Mouse (Mus musculus): ENCODE data around the gene Arntl2. TPM values are rescaled to one million over a fixed set of nuclear protein-coding genes. Genes with fewer than 3 reads are reported as not detected.
"Not testable (repeated sequence)": the region's sequence is repeated elsewhere in the genome, so short reads cannot be mapped to it uniquely, and the experiment has no call there.

Arntl2 gene
- polyA plus RNA-seq, 1 experiment from 2014 or later = 7.1 TPM

GRCm38 (mm10) chr6:146768813-146769404 is 26.9 kb upstream of the Arntl2 start:
- WGBS = 87% methylated on average over 10 of the region's 10 CpGs
- Histone ChIP-seq H3K9ac (replicated peaks; ENCODE audit: low read depth, low read length) (no peak overlapping the region), H3K27me3 (ENCODE audit: control insufficient read depth, insufficient read depth, low read length) (no peaks in the 10 kb centered on the region), H3K9me3 (ENCODE audit: control insufficient read depth, low read depth, low read length) (no peaks in the 10 kb centered on the region), H3K36me3 (ENCODE audit: control insufficient read depth, insufficient read depth, low read length) (peaks cover 27% of the 10 kb centered on the region; the same call in 1 of the 2 replicates), H3K27ac (ENCODE audit: low read length) (no peak overlapping the region), H3K4me1 (ENCODE audit: control insufficient read depth, insufficient read depth, low read length) (no peaks in the 10 kb centered on the region), H3K4me2 (replicated peaks; ENCODE audit: low read depth, low read length) (no peak overlapping the region), H3K4me3 (ENCODE audit: low read depth, low read length) (no peak overlapping the region)
- no peak for ATAC-seq (ENCODE audit: insufficient number of reproducible peaks, insufficient read depth, low FRiP score, low read depth)

- H3K36me3 ChIP-seq (ENCODE audit: control insufficient read depth, insufficient read depth, low read length) = peaks cover 27% of the 10 kb centered on the region; the same call in 1 of the 2 replicates
- no peaks in the 10 kb centered on the region for H3K4me1 ChIP-seq (ENCODE audit: control insufficient read depth, insufficient read depth, low read length)
- H3K9ac ChIP-seq (replicated peaks; ENCODE audit: low read depth, low read length) = no peak overlapping the region
- 66% methylated on average over 6 of the region's 6 CpGs for WGBS
- ATAC-seq (ENCODE audit: insufficient number of reproducible peaks, insufficient read depth, low FRiP score, low read depth) = no peak
- no peak overlapping the region for H3K4me2 ChIP-seq (replicated peaks; ENCODE audit: low read depth, low read length)
- no peak overlapping the region for H3K27ac ChIP-seq (ENCODE audit: low read length)
- H3K27me3 ChIP-seq (ENCODE audit: control insufficient read depth, insufficient read depth, low read length) = no peaks in the 10 kb centered on the region
- no peak overlapping the region for H3K4me3 ChIP-seq (ENCODE audit: low read depth, low read length)
- H3K9me3 ChIP-seq (ENCODE audit: control insufficient read depth, low read depth, low read length) = no peaks in the 10 kb centered on the region
Measured at GRCm38 (mm10) chr6:146770005-146770745, 25.7 kb upstream of the Arntl2 start.

GRCm38 (mm10) chr6:146770808-146771207 is 25.0 kb upstream of the Arntl2 start:
- H3K36me3 ChIP-seq (ENCODE audit: control insufficient read depth, insufficient read depth, low read length) = peaks cover 27% of the 10 kb centered on the region; the same call in 1 of the 2 replicates
- ATAC-seq (ENCODE audit: insufficient number of reproducible peaks, insufficient read depth, low FRiP score, low read depth) = no peak
- WGBS = 83% methylated on average over 5 of the region's 5 CpGs
- no peaks in the 10 kb centered on the region for H3K9me3 ChIP-seq (ENCODE audit: control insufficient read depth, low read depth, low read length)
- no peaks in the 10 kb centered on the region for H3K27me3 ChIP-seq (ENCODE audit: control insufficient read depth, insufficient read depth, low read length)
- no peak overlapping the region for H3K27ac ChIP-seq (ENCODE audit: low read length)
- H3K4me3 ChIP-seq (ENCODE audit: low read depth, low read length) = no peak overlapping the region
- H3K4me2 ChIP-seq (replicated peaks; ENCODE audit: low read depth, low read length) = no peak overlapping the region
- no peak overlapping the region for H3K9ac ChIP-seq (replicated peaks; ENCODE audit: low read depth, low read length)
- no peaks in the 10 kb centered on the region for H3K4me1 ChIP-seq (ENCODE audit: control insufficient read depth, insufficient read depth, low read length)

- 82% methylated on average over 8 of the region's 8 CpGs for WGBS
- H3K4me1 ChIP-seq (ENCODE audit: control insufficient read depth, insufficient read depth, low read length); H3K4me3 ChIP-seq (ENCODE audit: low read depth, low read length); H3K9me3 ChIP-seq (ENCODE audit: control insufficient read depth, low read depth, low read length); H3K27ac ChIP-seq (ENCODE audit: low read length); H3K27me3 ChIP-seq (ENCODE audit: control insufficient read depth, insufficient read depth, low read length); H3K4me2 ChIP-seq (replicated peaks; ENCODE audit: low read depth, low read length); ATAC-seq (ENCODE audit: insufficient number of reproducible peaks, insufficient read depth, low FRiP score, low read depth); H3K9ac ChIP-seq (replicated peaks; ENCODE audit: low read depth, low read length): not testable (repeated sequence)
- peaks cover 12% of the 10 kb centered on the region; the same call in 1 of the 2 replicates for H3K36me3 ChIP-seq (ENCODE audit: control insufficient read depth, insufficient read depth, low read length)
Measured at GRCm38 (mm10) chr6:146775864-146776263, 20.0 kb upstream of the Arntl2 start.

- no peaks in the 10 kb centered on the region for H3K4me1 ChIP-seq (ENCODE audit: control insufficient read depth, insufficient read depth, low read length)
- no peak overlapping the region for H3K4me2 ChIP-seq (replicated peaks; ENCODE audit: low read depth, low read length)
- WGBS = 38% methylated on average over 2 of the region's 2 CpGs
- H3K9me3 ChIP-seq (ENCODE audit: control insufficient read depth, low read depth, low read length) = no peaks in the 10 kb centered on the region
- no peak for ATAC-seq (ENCODE audit: insufficient number of reproducible peaks, insufficient read depth, low FRiP score, low read depth)
- H3K27me3 ChIP-seq (ENCODE audit: control insufficient read depth, insufficient read depth, low read length) = no peaks in the 10 kb centered on the region
- H3K27ac ChIP-seq (ENCODE audit: low read length) = no peak overlapping the region
- no peak overlapping the region for H3K9ac ChIP-seq (replicated peaks; ENCODE audit: low read depth, low read length)
- no peak overlapping the region for H3K4me3 ChIP-seq (ENCODE audit: low read depth, low read length)
- peaks cover 5% of the 10 kb centered on the region; the same call in 1 of the 2 replicates for H3K36me3 ChIP-seq (ENCODE audit: control insufficient read depth, insufficient read depth, low read length)
Measured at GRCm38 (mm10) chr6:146776610-146777389, 19.1 kb upstream of the Arntl2 start.

- no peaks in the 10 kb centered on the region for H3K4me1 ChIP-seq (ENCODE audit: control insufficient read depth, insufficient read depth, low read length)
Measured at GRCm38 (mm10) chr6:146778055-146778454, 17.8 kb upstream of the Arntl2 start.

GRCm38 (mm10) chr6:146781566-146781965 is 14.3 kb upstream of the Arntl2 start:
- no peak overlapping the region for H3K4me3 ChIP-seq (ENCODE audit: low read depth, low read length)
- no peak for ATAC-seq (ENCODE audit: insufficient number of reproducible peaks, insufficient read depth, low FRiP score, low read depth)
- H3K27me3 ChIP-seq (ENCODE audit: control insufficient read depth, insufficient read depth, low read length) = no peaks in the 10 kb centered on the region
- WGBS = 66% methylated on average over 3 of the region's 3 CpGs
- no peaks in the 10 kb centered on the region for H3K4me1 ChIP-seq (ENCODE audit: control insufficient read depth, insufficient read depth, low read length)
- no peaks in the 10 kb centered on the region; the same call in 1 of the 2 replicates for H3K9me3 ChIP-seq (ENCODE audit: control insufficient read depth, low read depth, low read length)
- no peak overlapping the region for H3K27ac ChIP-seq (ENCODE audit: low read length)
- H3K4me2 ChIP-seq (replicated peaks; ENCODE audit: low read depth, low read length) = no peak overlapping the region
- no peaks in the 10 kb centered on the region for H3K36me3 ChIP-seq (ENCODE audit: control insufficient read depth, insufficient read depth, low read length)
- H3K9ac ChIP-seq (replicated peaks; ENCODE audit: low read depth, low read length) = no peak overlapping the region

More at GRCm38 (mm10) chr6:146778055-146778454, 17.8 kb upstream of the Arntl2 start:
- no peak overlapping the region for H3K9ac ChIP-seq (replicated peaks; ENCODE audit: low read depth, low read length)
- peaks cover 2% of the 10 kb centered on the region; the same call in 1 of the 2 replicates for H3K36me3 ChIP-seq (ENCODE audit: control insufficient read depth, insufficient read depth, low read length)
- no peak for ATAC-seq (ENCODE audit: insufficient number of reproducible peaks, insufficient read depth, low FRiP score, low read depth)
- WGBS = 93% methylated on average over 3 of the region's 3 CpGs
- no peak overlapping the region for H3K4me2 ChIP-seq (replicated peaks; ENCODE audit: low read depth, low read length)
- no peaks in the 10 kb centered on the region for H3K27me3 ChIP-seq (ENCODE audit: control insufficient read depth, insufficient read depth, low read length)
- H3K9me3 ChIP-seq (ENCODE audit: control insufficient read depth, low read depth, low read length) = no peaks in the 10 kb centered on the region
- H3K27ac ChIP-seq (ENCODE audit: low read length) = no peak overlapping the region
- no peak overlapping the region for H3K4me3 ChIP-seq (ENCODE audit: low read depth, low read length)

- Histone ChIP-seq H3K4me1 (ENCODE audit: control insufficient read depth, insufficient read depth, low read length) (no peaks in the 10 kb centered on the region), H3K4me3 (ENCODE audit: low read depth, low read length) (no peak overlapping the region)
- 60% methylated on average over 3 of the region's 3 CpGs for WGBS
Measured at GRCm38 (mm10) chr6:146793527-146793926, 2.3 kb upstream of the Arntl2 start.

More at GRCm38 (mm10) chr6:146793527-146793926, 2.3 kb upstream of the Arntl2 start:
- Histone ChIP-seq H3K9me3 (ENCODE audit: control insufficient read depth, low read depth, low read length) (no peaks in the 10 kb centered on the region), H3K27ac (ENCODE audit: low read length) (no peak overlapping the region), H3K27me3 (ENCODE audit: control insufficient read depth, insufficient read depth, low read length) (no peaks in the 10 kb centered on the region), H3K4me2 (replicated peaks; ENCODE audit: low read depth, low read length) (no peak overlapping the region), H3K9ac (replicated peaks; ENCODE audit: low read depth, low read length) (no peak overlapping the region), H3K36me3 (ENCODE audit: control insufficient read depth, insufficient read depth, low read length) (no peaks in the 10 kb centered on the region)
- ATAC-seq (ENCODE audit: insufficient number of reproducible peaks, insufficient read depth, low FRiP score, low read depth) = no peak

Measured in stomach, embryonic 14.5 days (tissue).